Mouse (Mus musculus) MEL (cell line): ENCODE results near the gene Ptprn2.

Experiments
- CTCF ChIP-seq, 3 experiments: IDR thresholded peaks in 2 of 3; conservative IDR thresholded peaks in 1 of 3; 2 replicates each; pipeline ENCODE4 v1.5.1; 2011 to 2012; ENCODE audit warnings: low read length in 3 of 3, low read depth in 2 of 3, mild to moderate bottlenecking in 2 of 3, improper control_type of control experiment in 1 of 3, inconsistent platforms in 1 of 3, mixed read lengths in 1 of 3, moderate library complexity in 1 of 3; ENCODE audit not compliant: control insufficient read depth in 1 of 3, insufficient read depth in 1 of 3, poor library complexity in 1 of 3, severe bottlenecking in 1 of 3
- KAT2A ChIP-seq: conservative IDR thresholded peaks from 2 replicates; pipeline ENCODE4 v1.6.1; 2012; ENCODE audit warnings: low read depth, low read length, improper control_type of control experiment, inconsistent platforms
- MAX ChIP-seq: IDR thresholded peaks from 2 replicates; pipeline ENCODE4 v1.6.1; 2011; ENCODE audit warnings: low read length, improper control_type of control experiment
- MAZ ChIP-seq: IDR thresholded peaks from 2 replicates; pipeline ENCODE4 v1.6.1; 2012; ENCODE audit warnings: low read depth, mild to moderate bottlenecking, inconsistent platforms, low read length, improper control_type of control experiment
- NELFE ChIP-seq: IDR thresholded peaks from 2 replicates; pipeline ENCODE4 v1.6.1; 2011; ENCODE audit warnings: low read depth, low read length, improper control_type of control experiment
- RAD21 ChIP-seq: IDR thresholded peaks from 2 replicates; pipeline ENCODE4 v1.6.1; 2011; ENCODE audit warnings: mild to moderate bottlenecking, low read depth, low read length, improper control_type of control experiment
- ZMIZ1 ChIP-seq: IDR thresholded peaks from 2 replicates; pipeline ENCODE4 v1.6.1; 2012; ENCODE audit warnings: low read depth, mild to moderate bottlenecking, inconsistent platforms, low read length, improper control_type of control experiment, moderate library complexity
- ZNF384 ChIP-seq: IDR thresholded peaks from 2 replicates; pipeline ENCODE4 v1.6.1; 2012; ENCODE audit warnings: low read depth, mild to moderate bottlenecking, inconsistent platforms, low read length, improper control_type of control experiment

DNA sequence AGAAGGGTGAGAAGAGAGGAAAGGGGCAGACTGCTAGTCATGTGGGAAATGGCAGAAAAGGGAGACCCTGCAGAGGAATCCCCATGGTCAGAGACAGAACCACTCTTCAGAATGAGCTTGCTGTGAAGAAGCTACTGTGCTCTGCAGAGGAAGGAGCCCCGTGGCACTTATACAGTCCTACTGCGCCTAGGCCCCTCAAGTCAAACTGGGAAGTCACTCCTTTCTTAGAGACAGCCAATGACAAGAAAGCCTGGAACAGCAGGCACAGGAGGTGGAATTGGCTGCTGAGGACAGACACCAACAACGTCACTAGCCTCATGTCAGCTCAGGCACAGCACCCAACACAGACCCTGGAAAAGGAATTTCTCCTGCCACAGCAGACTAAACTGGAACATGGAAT, 830.1 kb downstream of the Ptprn2 start:
- TF ChIP-seq CTCF (IDR thresholded peaks at IDR 0.05 in 2 of 3, conservative IDR thresholded peaks at IDR 0.05 in 1 of 3; ENCODE audit: control insufficient read depth in 1 of 3, insufficient read depth in 1 of 3, low read depth in 2 of 3, low read length in 3 of 3, poor library complexity in 1 of 3, severe bottlenecking in 1 of 3) (no peak), MAZ (no peak), MAX (no peak), KAT2A (no peak), ZMIZ1 (no peak), NELFE (no peak), RAD21 (no peak), ZNF384 (no peak)
